Mouse (Mus musculus): ENCODE results near the gene Dppa1.

- no peak for TF ChIP-seq CTCF (IDR thresholded peaks at IDR 0.05; ENCODE audit: extremely low read depth, insufficient read depth, low read length)
- no peak for TF ChIP-seq POLR2A (IDR thresholded peaks at IDR 0.05; ENCODE audit: extremely low read depth, insufficient read depth, low read length)
Observed at GRCm38 (mm10) chr11:46569107-46569506, 60.0 kb downstream of the Dppa1 start.
